Mouse (Mus musculus) intestine, embryonic 14.5 days (tissue): ENCODE measurements around the gene Atp8a2. TPM values are rescaled to one million over a fixed set of nuclear protein-coding genes. Genes with fewer than 3 reads are reported as not detected.

ENCODE experiments used
- ATAC-seq: fragments of 200-750 bp; cut with Nextera tagmentation; replicated peaks from 2 replicates; pipeline ENCODE4 v1.8.0; 2017; ENCODE audit warnings: low read depth, moderate number of reproducible peaks, moderate TSS enrichment, moderate library complexity; ENCODE audit not compliant: low FRiP score, low TSS enrichment
- DNase-seq: peaks from one replicate; pipeline ENCODE4 v3.0.0-alpha.2; 2018; ENCODE audit warnings: low spot score
- H3K27ac ChIP-seq: fragments of 300-500 bp; sonication (generic); 2 replicates; pipeline ENCODE4 v1.5.1; 2014; ENCODE audit warnings: low read depth, mild to moderate bottlenecking, control low read depth
- H3K27me3 ChIP-seq: fragments of 300-500 bp; sonication (generic); replicated peaks from 2 replicates; pipeline ENCODE4 v1.6.1; 2014; ENCODE audit warnings: low read length, control low read depth; ENCODE audit not compliant: control insufficient read depth, insufficient read depth
- H3K36me3 ChIP-seq: fragments of 300-500 bp; sonication (generic); 2 replicates; pipeline ENCODE4 v1.6.1; 2014; ENCODE audit warnings: low read length, control low read depth; ENCODE audit not compliant: control insufficient read depth, insufficient read depth
- H3K4me1 ChIP-seq: fragments of 300-500 bp; sonication (generic); replicated peaks from 2 replicates; pipeline ENCODE4 v1.6.1; 2014; ENCODE audit warnings: low read length, control low read depth, mixed read lengths; ENCODE audit not compliant: control insufficient read depth, insufficient read depth
- H3K4me2 ChIP-seq: fragments of 300-500 bp; sonication (generic); 2 replicates; pipeline ENCODE4 v1.6.1; 2014; ENCODE audit warnings: low read length
- H3K4me3 ChIP-seq: fragments of 300-500 bp; sonication (generic); 2 replicates; pipeline ENCODE4 v1.5.1; 2014; ENCODE audit warnings: low read depth, low read length, control low read depth, mixed read lengths
- H3K9ac ChIP-seq: fragments of 300-500 bp; sonication (generic); 2 replicates; pipeline ENCODE4 v1.6.1; 2014; ENCODE audit warnings: mild to moderate bottlenecking, low read length
- H3K9me3 ChIP-seq: fragments of 300-500 bp; sonication (generic); 2 replicates; pipeline ENCODE4 v1.6.1; 2016; ENCODE audit warnings: low read length, control low read depth; ENCODE audit not compliant: control insufficient read depth
- WGBS: fragments of 180-500 bp; shearing (Covaris S2); extraction: QIAGEN DNeasy Blood & Tissue Kit; methylation state at CpG from one replicate; pipeline ENCODE4 v1.1.7; 2014; 5-methylcytosine and 5-hydroxymethylcytosine counted together
- polyA plus RNA-seq: library from polyadenylated mRNA; unstranded; fragments of >200 nt; fragmentation: Nextera tagmentation; extraction: Ambion mirVana; gene quantifications from 2 replicates; pipeline ENCODE4 v1.2.1, GENCODE M21; 2014

Gene Atp8a2
- polyA plus RNA-seq, 1 experiment from 2014 or later = 9.0 TPM

DNA sequence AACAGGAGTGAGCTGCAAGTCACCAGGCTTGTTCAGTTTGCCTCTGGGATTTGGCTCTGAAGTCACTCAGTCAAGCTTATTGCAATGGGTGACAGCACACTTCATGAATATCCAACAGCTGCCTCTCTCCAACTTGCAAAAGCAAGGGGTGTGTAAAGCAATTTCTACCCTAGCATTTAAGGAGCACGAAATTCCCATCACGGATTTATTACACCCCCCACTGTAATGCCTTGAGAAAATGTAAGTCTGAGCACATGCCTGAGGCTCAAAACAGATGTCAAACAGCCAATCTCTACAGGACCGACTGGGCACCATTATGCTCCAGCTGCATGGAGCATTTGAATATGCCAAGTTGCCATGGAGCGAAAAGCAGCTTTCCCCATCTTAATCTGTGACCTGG lies 334.6 kb downstream of the Atp8a2 start:
- DNase-seq = no peak
- WGBS = 86% methylated on average over 4 of the region's 4 CpGs
- H3K9ac ChIP-seq = no peak overlapping the region
- no peaks in the 10 kb centered on the region for H3K36me3 ChIP-seq
- H3K27ac ChIP-seq = no peak overlapping the region
- no peak overlapping the region for H3K4me2 ChIP-seq
- H3K4me3 ChIP-seq = no peak overlapping the region
- ATAC-seq = no peak
- H3K27me3 ChIP-seq = no peaks in the 10 kb centered on the region
- H3K9me3 ChIP-seq = peaks cover 5% of the 10 kb centered on the region
- 0 out of 2 replicates have a peak, but pooled peaks cover 5% of the 10 kb centered on the region for H3K4me1 ChIP-seq

DNA sequence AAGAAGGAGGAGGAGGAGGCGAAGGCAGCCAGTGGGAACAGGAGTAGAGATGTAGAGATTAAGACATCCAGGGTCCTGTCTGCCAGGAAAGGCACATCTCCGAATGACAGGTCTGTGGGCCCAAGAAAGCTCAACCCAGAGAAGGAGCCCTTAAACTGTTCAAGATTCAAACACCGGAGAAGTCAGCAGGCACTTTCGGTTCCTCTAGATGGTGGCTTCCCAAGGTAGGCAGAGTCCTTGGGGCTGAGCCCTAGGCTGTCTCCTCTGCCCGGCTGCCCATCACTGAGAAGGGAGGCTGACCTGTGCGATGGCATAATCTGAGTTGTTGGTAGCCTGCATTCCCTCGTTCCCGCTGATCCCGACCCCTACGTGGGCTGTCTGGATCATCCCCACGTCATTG lies 337.1 kb downstream of the Atp8a2 start:
- no peak for DNase-seq
- H3K4me1 ChIP-seq = no peaks in the 10 kb centered on the region
- H3K36me3 ChIP-seq = no peaks in the 10 kb centered on the region
- H3K4me2 ChIP-seq = no peak overlapping the region
- no peak overlapping the region for H3K9ac ChIP-seq
- H3K27ac ChIP-seq = no peak overlapping the region
- peaks cover 8% of the 10 kb centered on the region for H3K9me3 ChIP-seq
- ATAC-seq = no peak
- no peaks in the 10 kb centered on the region for H3K27me3 ChIP-seq
- whole genome bisulfite sequencing = 91% methylated on average over 11 of the region's 11 CpGs
- H3K4me3 ChIP-seq = no peak overlapping the region

DNA sequence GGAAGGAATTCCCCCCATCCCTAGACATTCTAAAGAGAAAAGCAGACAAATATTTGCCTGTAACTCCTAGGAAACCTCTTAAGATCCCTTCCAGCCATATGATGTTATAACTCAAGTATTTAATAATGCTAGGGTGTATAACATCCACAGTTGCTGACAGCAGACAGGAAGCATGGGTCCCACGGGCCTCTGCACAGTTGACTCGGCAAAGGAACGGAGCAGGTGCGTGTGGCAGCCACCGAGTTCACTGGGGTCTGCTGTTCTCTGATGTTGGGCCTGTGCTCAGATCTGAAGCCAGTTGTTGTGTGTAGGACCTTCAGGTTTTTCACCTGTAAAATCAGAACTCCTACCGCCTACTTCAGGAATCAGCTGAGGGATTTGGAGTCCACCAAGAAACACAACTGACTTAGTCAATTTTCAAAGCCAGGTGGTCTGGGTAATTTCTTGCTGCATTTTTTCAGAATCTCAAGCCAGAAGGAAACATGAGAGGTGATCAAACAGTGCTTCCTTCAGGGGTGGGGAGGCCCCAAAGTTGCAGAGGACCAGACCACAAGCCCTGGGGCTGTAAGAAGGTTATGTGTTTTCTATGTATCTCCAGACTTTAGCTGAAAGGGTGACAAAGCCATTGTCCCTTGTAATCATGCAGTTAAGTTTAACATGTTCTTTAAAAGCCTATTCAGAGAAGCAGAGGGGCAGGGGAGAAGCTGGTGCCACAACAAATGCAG lies 338.3 kb downstream of the Atp8a2 start:
- WGBS = 68% methylated on average over 6 of the region's 6 CpGs
- no peak for ATAC-seq
- DNase-seq = no peak

DNA sequence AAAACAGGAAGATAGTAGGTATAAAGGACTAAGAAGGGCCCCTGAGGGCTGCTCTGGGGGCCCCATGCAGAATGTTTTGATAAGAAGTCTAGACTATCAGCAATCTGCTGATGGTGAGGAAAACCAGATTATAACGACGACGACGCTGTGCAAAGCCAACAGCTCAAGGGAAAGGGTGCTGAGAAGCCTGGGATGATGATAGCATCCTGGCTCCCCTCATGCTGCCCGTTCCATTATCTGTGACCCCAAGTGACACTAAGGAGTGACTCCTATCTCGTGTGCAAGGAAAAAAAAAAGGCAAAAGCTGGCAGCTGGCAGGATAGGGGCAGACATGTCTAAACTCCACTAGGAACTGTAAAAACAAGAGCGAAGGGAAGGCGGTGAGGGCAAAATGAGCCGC lies 343.8 kb downstream of the Atp8a2 start:
- Histone ChIP-seq H3K9ac (no peak overlapping the region), H3K27ac (no peak overlapping the region), H3K4me3 (no peak overlapping the region), H3K9me3 (0 out of 2 replicates have a peak, but pooled peaks cover 2% of the 10 kb centered on the region), H3K36me3 (no peaks in the 10 kb centered on the region), H3K4me2 (no peak overlapping the region), H3K27me3 (no peaks in the 10 kb centered on the region), H3K4me1 (0 out of 2 replicates have a peak, but pooled peaks cover 3% of the 10 kb centered on the region)
- ATAC-seq = no peak
- 39% methylated on average over 9 of the region's 9 CpGs for WGBS
- no peak for DNase-seq

More for the DNA sequence above, 338.3 kb downstream of the Atp8a2 start:
- no peaks in the 10 kb centered on the region for H3K36me3 ChIP-seq
- no peak overlapping the region for H3K9ac ChIP-seq
- no peaks in the 10 kb centered on the region for H3K27me3 ChIP-seq
- no peak overlapping the region for H3K4me3 ChIP-seq
- H3K9me3 ChIP-seq = 0 out of 2 replicates have a peak, but pooled peaks cover 2% of the 10 kb centered on the region
- H3K27ac ChIP-seq = no peak overlapping the region
- no peak overlapping the region for H3K4me2 ChIP-seq
- no peaks in the 10 kb centered on the region for H3K4me1 ChIP-seq

DNA sequence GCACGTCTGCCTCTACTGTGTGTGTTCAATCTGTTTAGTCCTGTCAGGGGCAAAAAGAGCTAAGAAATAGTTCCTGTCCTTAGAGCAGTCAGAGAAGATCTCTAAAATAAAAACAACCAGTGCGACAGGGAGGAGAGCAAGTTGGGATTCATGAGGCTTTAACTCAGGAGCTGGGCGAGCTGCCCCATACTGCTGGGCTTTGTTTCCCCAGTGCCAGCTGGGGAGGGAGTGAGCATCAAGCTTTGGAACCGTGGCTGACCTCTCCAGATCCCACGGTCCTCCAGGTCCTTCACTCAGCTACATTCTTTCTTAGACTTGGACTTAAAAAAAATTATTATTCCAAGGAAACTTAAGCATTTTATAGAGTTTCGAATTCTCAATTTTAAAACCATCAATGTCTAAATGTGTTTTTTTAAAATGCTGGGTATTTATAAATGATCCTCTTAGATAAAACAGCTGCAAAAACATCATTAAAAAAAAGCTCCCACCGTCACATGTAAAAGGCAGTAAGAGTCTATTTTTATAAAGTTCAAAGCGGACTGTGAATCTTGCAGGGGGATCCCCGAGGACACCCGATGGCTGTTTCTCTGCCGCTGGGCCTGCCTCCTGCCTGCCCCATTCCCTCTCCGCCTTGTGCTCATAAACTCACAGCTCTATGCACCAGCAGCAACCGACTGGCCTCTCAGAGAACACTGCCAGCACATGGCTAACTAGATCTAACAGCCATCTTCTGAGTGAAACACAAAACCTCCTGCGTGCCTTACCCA lies 350.2 kb downstream of the Atp8a2 start:
- H3K27me3 ChIP-seq = no peaks in the 10 kb centered on the region
- no peak overlapping the region for H3K27ac ChIP-seq
- ATAC-seq (no peak), DNase-seq (peak; percentile 64)
- no peaks in the 10 kb centered on the region for H3K36me3 ChIP-seq
- H3K4me3 ChIP-seq = no peak overlapping the region
- peaks cover 12% of the 10 kb centered on the region; the same call in 1 of the 2 replicates for H3K4me1 ChIP-seq
- H3K9ac ChIP-seq = no peak overlapping the region
- H3K9me3 ChIP-seq = no peaks in the 10 kb centered on the region
- H3K4me2 ChIP-seq = no peak overlapping the region
- WGBS = 36% methylated on average over 14 of the region's 14 CpGs

DNA sequence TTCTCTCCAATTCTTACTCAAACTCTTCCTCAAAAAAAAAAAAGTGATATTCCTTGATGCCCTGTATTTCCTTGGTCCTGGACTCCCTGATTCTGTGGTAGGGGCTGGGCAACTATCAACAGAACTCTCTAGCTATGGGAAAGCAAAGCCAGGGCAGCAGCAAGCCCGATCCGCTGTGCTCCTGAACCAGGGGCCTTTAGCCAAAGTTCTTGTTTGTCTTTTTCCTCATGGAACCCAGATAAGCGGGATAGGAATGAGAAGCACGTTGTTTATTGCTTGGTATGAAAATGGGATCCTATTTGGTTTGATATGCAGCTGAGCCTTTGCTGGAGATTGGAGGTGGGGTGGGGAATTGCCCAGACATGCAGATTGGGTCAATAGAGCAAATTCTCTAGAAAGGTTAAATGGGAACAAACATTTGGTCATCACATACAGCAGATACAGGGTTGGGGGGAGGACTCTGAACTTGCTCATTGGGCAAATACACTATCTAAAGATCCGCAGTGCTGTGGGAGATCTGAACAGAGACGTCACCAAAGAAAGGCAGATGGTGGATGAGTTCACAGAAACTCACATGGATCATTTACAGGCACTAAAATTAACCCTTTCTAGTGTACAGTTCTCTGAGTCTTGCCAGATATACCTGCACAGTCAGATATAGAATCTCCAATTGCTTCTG lies 353.6 kb downstream of the Atp8a2 start:
- Histone ChIP-seq H3K27me3 (no peaks in the 10 kb centered on the region), H3K4me3 (no peak overlapping the region), H3K4me2 (no peak overlapping the region), H3K36me3 (no peaks in the 10 kb centered on the region), H3K27ac (no peak overlapping the region), H3K9ac (no peak overlapping the region), H3K4me1 (peaks cover 9% of the 10 kb centered on the region; the same call in 1 of the 2 replicates), H3K9me3 (no peaks in the 10 kb centered on the region)
- ATAC-seq (peak; percentile 32; the same call in 1 of the 2 replicates), DNase-seq (peak; percentile 43)
- WGBS = 55% methylated on average over 6 of the region's 6 CpGs

DNA sequence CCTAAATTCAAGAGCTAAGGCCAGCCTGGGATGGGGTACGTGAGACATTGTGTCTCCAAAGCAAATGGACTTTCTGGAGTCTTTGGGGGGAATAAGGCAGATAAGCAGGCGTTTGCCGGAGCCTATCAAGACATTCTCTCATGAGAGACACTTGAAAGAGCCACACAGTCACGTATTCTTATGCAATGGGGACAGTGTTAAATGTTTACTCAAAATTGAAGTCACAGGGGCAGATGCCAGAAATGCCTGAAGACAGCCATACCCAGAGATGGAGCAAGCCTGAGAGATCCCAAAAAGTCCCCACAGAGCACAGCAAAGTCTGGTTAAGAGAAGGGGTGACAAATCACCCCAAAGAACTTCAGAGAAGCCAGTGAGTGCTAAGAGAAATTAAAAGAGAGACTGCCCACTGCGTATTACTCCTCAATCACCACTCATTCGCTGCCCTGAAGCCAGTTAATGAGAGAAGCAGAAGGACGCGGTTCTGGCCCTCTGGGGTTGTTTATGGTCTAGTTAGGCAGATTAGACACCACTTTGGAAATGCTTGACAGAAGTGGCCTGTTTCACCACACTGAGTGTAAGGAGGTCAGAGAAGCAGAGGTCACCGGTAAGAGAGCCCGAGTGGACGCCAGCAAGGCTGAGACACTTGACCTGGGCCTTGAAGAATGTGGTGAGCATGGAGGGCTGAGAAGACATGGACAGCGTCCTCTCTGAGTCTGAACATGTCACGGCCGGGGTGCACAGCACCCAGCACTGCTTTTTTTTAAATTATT lies 356.8 kb downstream of the Atp8a2 start:
- H3K36me3 ChIP-seq = no peaks in the 10 kb centered on the region
- H3K9ac ChIP-seq = no peak overlapping the region
- H3K9me3 ChIP-seq = no peaks in the 10 kb centered on the region
- H3K4me1 ChIP-seq = peaks cover 5% of the 10 kb centered on the region; the same call in 1 of the 2 replicates
- H3K27me3 ChIP-seq = no peaks in the 10 kb centered on the region
- no peak overlapping the region for H3K27ac ChIP-seq
- H3K4me2 ChIP-seq = no peak overlapping the region
- WGBS = 55% methylated on average over 14 of the region's 14 CpGs
- H3K4me3 ChIP-seq = no peak overlapping the region
- peak; percentile 35 for DNase-seq
- no peak for ATAC-seq
